Mouse (Mus musculus): ENCODE data around the gene Smyd1.

Gene Smyd1

DNA sequence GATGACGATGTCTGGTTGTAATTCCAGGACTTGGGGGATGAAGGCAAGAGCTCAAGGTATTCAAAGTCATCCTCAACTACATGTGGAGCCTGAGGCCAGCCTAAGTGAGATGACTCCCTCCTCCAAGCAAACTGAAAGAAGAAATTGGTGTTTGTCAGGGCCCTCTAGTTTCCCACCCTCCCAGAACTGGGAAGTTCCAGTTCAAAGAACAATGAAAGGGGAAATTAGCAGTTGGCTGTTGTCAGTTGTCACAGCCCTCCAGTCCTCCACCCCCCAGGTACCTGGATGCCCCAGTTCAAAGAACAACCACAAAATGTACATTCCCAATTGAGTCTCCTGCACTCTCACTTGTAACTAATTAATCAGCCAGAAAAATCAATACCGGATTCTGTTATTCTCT is 113.3 kb downstream of the Smyd1 start:
- no peak for DNase-seq (ENCODE audit: low spot score in 2 of 2)

DNA sequence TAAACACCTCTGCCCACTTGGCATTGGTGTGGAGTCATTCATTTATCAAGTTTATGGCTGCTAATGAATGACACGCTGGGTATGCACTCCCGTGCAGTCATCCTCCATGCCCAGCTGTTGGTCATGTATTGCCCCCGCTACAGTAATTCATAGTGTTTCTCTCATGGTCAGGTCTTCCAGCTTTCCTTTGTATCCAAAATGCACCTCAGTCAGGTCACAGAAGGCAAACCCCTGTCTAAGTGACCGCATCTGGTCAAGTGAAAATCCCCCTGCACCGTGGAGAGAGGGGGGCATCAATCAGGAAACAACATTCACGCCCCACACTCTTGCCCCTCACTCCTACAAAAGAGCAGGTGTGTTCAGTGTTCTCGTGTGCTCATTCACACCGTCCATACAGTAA is 117.9 kb downstream of the Smyd1 start:
- no peak for DNase-seq (ENCODE audit: low spot score in 2 of 2)

DNA sequence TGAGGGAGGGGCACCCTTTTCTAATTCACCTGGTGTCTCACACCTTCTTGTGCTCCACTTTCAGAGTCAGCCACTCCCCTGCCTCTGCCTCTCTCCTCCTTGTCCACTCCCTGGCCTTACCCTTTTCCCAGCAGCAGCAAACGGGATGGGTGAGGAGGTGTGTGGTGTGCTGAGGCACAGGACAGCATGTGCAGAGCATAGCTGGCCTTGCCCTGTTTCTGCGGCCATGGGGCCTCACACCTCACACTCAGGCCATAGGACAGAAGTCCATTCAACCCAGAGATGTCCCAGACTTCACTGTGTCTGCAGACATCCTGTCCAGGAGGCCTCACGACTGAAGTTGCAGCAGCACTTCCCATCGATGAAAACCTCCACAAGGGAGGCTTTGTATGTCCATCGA is 118.4 kb downstream of the Smyd1 start:
- no peak for DNase-seq (ENCODE audit: low spot score in 2 of 2)

DNA sequence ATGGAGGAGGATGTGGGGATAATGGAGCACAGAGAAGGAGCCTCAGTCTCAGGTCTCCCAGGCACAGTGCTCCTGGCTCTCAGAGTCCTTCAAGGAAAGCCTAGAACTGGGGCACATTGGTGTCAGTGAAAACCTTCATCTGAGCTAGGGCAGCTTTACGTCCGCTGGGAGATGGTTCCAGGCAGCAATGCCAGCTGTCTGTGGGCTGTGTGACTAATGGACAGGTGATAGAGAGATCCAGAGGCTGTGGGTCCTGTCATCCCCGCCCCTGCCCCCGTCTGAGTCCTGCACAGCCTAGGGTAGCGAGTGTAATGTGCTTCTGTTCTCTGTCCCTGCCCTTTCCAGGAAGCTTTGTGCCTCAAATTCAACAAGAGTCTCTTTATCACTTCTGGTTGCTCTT is 120.1 kb downstream of the Smyd1 start:
- no peak for DNase-seq (ENCODE audit: low spot score in 2 of 2)

DNA sequence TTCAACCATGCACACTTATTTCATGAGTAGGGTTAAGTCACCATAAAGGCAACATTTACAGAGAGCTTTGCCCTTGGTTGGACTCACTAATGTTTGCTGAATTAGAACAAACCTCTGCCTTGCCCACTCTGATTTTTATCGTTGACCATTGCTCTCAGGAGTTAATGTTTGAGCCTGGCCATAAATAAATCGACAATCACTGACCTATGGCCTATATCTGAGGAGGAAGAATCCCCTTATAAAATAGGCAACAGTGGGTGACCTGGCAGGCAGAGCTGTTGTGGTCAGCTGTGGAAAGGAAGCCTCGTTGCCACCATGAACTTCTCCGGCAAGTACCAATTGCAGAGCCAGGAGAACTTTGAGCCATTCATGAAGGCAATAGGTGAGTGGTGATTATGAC is 122.4 kb downstream of the Smyd1 start, which contains the start of gene Fabp1:
Gene Fabp1, plus strand, starts transcription at position 216 of the 400 bp plus-strand sequence.
- no peak for DNase-seq (ENCODE audit: low spot score in 2 of 2)

DNA sequence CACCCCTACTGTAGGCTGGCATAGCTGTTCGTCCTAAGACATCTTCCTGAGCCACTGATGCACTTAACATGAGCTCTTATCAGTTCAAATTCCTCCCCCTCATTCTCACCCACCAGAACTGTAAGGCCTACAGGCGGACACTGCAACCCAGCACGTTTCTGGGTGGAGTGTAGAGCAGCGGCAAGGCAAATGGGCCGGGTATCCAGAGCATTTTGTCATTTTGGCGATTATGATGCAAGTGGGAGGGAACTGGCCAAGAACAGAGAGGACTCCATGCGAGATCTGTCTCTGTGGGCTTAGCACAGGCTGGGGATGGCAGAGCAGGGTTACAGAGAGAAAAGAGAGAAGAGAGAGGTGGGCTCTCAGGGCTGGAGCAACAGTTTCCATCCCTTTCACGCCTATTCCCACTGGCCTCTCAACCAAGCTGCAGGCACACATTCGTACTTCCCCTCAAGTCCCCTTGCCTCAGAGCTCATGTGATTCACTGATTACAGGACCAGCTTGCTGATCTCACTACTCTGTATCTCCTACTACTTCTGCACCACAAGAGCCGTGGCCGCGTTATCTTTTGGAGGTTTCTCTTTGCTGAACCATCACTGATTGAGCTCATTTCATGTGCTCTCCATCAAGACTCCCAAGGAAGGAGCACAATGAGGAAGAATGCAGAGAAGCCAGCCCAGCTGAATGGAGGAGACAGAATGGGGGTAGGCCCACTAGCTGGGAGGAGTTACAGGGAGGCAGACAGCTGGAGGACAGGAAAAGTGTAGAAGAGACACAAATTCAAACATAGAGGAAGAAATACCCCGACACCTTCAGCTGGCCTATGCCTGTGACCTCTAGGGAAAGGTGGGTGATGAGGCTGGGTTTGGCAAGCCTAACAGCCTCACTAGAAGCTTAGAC is 124.1 kb downstream of the Smyd1 start:
- no peak for DNase-seq (ENCODE audit: low spot score in 2 of 2)

DNA sequence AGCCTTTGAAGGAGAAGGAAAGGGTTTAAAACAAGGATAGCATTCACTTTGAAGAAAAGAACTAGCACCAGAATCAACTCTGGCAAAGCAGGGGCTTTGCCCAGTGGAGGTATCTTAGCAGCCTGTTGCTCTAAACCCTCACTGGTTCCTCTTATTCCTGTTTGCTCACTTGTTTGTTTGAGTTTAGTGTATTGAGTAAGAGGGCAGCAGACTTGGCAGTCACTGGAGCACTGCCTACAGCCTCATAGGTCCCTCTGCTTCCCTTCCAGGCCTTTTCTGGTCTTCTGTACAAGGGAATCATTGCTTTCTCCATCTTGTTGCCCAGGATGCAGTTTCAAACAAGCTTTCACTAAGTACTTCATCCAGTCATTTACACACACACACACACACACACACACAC is 125.9 kb downstream of the Smyd1 start:
- DNase-seq (ENCODE audit: low spot score in 2 of 2), result no peak

DNA sequence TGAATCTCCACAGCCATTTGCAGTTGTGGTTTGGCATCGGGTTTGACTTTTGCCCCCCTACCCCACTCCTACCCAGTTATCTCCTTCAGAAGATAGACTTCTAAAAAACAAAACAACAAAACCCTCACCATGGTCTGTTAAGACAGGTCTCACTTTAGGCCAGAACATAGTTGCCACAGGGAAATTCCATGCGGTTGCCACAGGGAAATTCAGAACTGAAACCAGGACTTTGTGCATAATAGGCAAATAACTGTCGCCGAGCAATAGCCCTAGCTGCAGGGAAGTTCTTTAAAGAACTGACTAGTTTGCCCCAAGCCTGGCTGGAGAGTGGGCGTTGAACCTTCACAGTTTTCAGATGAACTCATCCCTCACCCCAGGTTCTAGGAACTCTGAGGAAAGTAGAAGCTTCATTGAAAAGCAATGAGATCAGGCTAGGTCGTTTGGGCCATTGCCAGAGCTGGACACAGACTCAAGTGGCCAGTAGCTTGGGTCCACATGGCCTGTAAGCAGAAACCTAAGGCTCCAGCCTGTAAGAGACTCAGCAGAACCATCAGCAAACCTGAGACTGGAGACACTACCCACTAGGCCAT is 128.8 kb downstream of the Smyd1 start:
- DNase-seq (ENCODE audit: low spot score in 2 of 2), result no peak

DNA sequence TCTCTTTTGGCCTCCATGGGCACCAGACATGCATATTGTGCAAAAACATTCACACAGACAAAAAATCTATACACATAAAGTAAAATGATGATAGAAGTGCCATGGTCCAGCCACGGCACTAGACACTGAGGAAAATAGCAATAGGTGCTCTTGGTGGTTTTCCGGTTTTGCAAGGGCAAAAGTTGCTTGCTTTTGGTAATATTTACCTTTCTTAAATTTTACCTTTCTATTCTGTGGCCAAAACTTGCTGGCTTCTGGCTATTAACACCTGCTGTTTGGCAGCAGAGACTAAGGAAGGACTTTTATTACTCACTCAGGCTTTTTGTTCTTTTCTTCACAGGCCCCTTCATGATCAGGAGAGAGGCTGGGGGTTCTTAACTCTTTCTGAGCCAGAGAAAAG is 131.5 kb downstream of the Smyd1 start:
- no peak for DNase-seq (ENCODE audit: low spot score in 2 of 2)

DNA sequence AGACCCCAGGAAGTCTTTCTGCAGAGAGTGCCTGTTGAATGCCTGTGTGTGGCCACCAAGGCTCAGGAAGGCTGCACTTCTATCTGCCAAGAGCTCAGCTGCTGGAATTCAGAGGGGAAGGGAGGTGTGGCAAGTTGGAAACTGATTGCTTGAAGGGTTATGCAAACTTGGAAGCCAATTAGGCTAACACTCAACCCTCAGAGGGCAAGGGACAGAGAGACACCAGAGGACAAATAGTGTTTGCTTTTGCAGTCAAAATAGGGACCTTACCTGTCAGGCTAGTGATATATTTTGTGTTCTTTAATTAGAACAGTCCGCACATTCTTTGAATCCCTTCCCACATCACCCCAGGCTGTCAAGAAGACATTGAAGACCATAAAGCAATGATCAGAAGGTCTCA is 132.5 kb downstream of the Smyd1 start:
- no peak for DNase-seq (ENCODE audit: low spot score in 2 of 2)

DNA sequence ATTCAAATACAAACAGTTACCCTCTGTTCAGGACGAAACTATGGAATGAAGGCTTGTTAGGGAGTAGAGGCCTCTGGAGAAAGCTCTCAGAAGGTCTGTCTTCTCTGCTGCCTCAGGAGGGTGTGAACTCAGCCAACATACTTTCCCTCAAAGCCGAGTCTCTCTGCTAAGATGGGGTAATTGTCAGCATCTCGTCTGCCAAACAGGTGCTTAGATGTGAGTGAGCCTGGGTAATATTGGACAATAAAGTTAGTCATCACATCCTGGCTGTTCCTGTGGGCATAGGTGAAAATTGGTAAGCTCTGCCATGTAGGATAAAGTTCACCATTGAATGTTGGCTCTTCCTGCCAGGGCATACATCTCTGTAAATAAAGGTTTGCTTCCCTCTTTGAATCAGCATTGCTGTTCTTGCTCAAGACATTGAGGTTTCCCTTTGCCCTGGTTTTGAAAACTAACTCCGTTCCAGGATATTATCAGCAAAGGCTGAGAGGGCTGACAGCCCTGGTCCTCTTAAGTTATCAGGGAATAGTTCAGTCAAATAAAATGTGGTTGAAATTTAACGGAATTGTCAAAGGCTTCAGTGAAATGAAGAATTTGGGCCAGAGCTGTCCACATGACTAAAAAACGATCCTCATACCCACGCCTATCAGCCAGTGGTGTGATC is 137.0 kb downstream of the Smyd1 start:
- no peak for DNase-seq (ENCODE audit: low spot score in 2 of 2)

DNA sequence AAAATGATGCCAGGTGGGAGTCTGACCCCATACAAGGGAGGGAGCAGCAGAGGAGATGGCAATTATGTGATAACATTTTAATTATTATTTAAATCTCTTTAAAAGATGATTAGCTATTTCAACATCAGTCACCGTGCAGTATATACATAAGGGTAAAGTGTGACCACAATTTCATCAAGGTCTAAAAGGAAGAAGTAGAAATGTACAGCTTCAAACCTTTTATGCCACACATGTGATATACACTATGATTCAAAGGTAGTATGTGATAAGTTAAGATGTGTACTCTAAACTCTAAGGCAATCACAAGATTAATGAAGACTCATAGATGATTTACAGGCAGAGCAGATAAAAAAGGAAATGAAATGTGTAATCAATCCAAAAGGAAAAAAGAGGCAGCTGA is 141.4 kb downstream of the Smyd1 start:
- no peak for DNase-seq (ENCODE audit: low spot score in 2 of 2)

DNA sequence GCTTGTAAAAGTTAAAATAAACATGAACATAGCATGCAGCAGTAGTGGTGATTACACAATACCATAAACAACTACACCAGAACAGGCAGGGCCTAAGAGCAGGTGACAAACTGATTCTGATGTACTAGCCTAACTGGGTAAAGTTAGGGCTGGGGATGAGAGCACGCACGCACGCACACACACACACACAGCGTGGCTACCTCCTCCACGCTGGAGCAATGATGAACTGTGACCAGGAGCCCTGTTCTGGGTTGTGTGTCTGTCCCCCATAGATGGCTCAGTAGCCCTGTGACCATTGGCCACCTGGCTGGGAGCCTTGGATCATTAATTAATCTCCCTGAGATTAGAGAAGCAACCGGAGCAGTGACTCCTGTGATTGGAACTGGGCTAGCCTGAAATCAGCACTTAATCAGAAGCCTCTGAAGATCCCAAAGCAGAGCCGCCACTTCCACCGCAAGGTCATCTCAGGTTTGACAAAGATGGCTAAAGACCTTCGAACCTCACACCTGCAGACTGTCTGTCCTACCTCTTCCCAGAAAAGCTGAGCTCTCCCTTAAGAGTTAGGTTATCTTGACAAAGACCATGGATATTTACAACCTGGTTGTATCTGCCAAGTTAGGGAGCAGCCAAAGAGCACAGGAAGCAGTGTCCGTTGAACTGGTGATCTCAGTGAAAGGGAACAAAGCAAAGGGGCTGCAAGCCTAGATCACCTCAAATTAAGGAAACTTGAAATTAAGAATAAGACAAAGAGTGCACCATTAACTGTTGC is 149.0 kb downstream of the Smyd1 start:
- DNase-seq (ENCODE audit: low spot score in 2 of 2), result no peak

DNA sequence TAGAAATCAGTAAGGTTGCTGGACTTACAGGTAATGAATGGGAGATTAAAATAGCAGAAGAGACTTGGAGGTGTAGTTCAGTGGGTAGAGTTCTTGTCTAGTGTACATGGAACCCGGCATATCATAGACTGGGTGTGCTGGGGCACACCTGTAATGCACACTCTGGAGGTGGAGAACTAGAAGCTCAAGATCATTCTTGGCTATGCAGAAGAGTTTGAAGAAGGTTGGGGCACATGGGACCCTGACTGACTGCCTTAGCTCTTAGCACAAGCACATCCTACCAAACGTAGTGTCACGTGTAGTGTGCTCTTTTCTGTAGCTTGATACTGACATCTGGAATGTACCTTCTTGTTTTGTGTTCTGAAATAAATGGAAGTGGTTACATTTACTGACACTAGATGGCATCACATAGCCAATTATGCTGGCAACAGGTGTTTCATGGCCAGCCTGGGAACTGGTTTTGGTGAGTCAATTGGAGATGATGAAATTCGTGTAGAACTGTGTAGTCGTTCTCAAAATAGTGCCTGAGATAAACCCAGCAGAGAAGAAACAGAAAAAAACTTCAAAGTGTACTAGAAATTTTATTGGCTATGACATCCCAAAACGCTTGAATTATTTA is 155.4 kb downstream of the Smyd1 start:
- DNase-seq (ENCODE audit: low spot score in 2 of 2), result no peak

DNA sequence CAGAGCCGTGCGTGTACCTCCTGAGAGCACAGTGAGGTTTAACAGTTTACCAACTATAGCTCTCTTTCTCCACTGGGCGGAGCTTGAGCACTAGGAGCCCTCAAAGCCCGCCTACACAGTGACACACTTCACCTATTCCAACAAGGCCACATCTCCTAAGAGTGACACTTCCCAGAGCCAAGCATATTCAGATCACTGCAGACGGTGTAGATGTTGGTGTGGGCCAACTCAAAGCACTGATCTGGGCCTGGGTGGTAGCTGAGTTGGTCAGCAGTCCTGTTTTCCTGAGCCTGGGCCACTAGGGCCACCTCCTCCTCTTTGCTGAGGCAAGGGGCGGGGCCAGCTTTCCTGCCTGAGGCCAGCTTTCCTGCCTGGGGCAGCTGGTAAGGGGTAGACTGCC is 157.6 kb downstream of the Smyd1 start:
- no peak for DNase-seq (ENCODE audit: low spot score in 2 of 2)
